Mouse (Mus musculus) bone marrow macrophage, adult 2 months (primary cell): Measurements from ENCODE around the gene Emilin1.

Experiments
- CTCF ChIP-seq: IDR thresholded peaks from 2 replicates; pipeline ENCODE4 v1.5.1; 2012; ENCODE audit warnings: low read depth, mild to moderate bottlenecking, low read length, moderate library complexity
- POLR2A ChIP-seq: IDR thresholded peaks from 2 replicates; pipeline ENCODE4 v1.6.1; 2012; ENCODE audit warnings: mild to moderate bottlenecking, low read depth, low read length, borderline replicate concordance

DNA sequence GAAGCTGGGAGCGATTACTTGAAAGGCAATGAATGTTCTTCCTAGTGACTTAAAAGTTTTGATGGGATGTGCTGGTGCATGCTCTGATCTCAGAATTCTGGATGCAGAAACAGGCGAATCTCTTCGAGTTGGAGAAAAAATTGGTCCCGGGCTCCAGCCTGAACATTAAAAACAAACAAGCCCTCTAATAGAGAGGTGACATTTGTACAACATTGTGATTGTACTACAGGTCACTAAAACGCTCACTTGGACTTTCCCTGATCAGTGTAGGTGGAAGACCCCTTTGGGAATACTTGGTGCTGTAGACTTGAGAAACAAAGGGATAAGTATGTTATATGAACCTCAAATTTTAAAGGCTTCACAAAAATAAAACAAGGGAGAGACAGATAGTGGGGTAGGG lies 26.5 kb upstream of the Emilin1 start:
- TF ChIP-seq CTCF: no peak
- TF ChIP-seq POLR2A: no peak
